Mouse (Mus musculus) retina, postnatal 7 days (tissue): ENCODE measurements around the gene Ctsf.
"Not testable (repeated sequence)": the region's sequence is repeated elsewhere in the genome, so short reads cannot be mapped to it uniquely, and the experiment has no call there.

Experiments
- DNase-seq: peaks from one replicate; pipeline ENCODE4 v3.0.0-alpha.2; 2012; ENCODE audit warnings: low read depth, low spot score

Gene Ctsf

GRCm38 (mm10) chr19:4854552-4855469 is at the start of gene Ctsf:
Ctsf (plus strand) TSS chr19:4855130.
- peak; percentile 91 for DNase-seq

GRCm38 (mm10) chr19:4810309-4810708 is 44.6 kb upstream of the Ctsf start:
- DNase-seq: no peak

- no peak for DNase-seq
Measured at GRCm38 (mm10) chr19:4810746-4811062, 44.2 kb upstream of the Ctsf start.

DNA sequence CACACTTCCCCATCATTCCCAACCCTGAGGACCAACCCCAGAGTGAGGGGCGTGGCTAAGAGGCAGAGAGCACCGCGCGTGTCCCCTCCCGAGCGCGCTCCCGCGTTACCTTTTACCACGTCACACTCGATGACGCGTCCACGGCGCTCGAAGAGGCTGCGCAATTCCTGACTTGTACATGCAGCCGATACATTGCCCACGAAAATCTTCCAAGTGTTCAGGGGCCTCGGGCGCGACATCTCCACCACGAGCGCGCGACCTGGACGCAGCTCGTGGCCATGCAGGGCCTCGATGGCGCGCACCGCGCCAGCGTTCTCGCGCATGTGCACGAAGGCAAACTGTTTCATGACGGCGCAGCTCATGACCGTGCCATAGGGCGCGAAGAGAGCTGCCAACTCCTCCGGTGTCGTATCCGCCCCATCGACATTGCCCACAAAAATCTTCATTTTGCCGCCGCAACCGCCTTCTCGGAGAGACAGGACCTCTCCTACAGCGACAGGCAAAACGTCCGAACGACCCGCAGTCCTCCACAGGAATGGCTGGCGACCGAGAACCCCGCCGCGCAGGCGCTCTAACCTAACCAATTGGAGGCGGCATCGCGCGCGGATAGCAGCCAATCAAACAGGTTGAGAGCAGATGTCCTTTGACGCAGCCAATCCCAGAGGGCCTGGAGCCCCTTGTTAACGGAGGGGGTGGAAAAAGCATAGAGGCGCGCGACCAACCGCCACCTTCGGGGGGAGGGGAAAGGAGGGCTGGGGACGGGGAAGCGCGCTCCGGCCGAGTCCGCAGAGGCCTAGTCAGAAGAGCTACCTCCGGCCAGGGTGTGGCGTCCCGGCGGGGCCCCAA is 43.6 kb upstream of the Ctsf start, which contains the start of the genes Gm21992 and Rbm14:
TSS of gene Gm21992 (minus strand) at position 550 of the 846 bp plus-strand sequence.
TSS of gene Rbm14 (minus strand) at position 572 of the 846 bp plus-strand sequence.
- peak; percentile 97 for DNase-seq

DNA sequence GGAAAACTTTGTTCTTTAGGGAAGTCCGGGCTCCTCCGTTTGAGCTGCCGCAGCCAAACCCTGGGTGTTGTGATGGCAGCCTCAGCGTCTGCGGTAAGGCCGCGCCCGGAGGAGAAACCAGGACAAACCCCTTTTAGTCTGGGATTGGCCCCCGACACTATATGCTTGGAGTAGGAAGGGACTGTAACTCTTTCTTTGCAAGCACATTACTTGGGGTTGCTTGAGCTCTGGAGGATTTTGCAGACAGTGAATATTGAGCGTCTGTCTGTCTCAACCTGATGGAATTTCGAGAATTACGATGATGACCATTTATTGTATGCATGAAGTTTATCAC is 43.1 kb upstream of the Ctsf start:
- no peak for DNase-seq

DNA sequence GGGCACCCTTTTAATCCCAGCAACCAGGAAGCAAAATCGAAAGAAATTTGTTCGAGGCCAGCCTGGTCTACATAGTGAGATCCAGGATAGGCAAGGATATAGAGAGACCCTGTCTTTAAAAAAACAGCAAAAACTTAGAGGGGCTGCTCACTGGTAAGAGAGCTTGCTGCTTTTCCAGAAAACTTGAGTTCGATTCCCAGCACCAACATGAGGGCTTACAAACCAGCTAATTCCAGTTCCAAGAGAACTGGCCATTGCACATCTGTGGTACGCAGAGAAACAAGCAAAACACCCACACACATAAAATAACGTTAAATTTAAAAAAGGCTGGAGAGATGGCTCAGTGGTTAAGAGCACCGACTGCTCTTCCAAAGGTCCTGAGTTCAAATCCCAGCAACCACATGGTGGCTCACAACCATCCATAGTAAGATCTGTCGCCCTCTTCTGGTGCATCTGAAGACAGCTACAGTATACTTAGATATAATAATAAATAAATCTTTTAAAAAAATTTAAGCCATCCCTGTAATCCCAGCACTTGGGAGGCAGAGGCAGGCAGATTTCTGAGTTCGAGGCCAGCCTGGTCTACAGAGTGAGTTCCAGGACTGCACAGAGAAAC is 42.5 kb upstream of the Ctsf start:
- DNase-seq: not testable (repeated sequence)

DNA sequence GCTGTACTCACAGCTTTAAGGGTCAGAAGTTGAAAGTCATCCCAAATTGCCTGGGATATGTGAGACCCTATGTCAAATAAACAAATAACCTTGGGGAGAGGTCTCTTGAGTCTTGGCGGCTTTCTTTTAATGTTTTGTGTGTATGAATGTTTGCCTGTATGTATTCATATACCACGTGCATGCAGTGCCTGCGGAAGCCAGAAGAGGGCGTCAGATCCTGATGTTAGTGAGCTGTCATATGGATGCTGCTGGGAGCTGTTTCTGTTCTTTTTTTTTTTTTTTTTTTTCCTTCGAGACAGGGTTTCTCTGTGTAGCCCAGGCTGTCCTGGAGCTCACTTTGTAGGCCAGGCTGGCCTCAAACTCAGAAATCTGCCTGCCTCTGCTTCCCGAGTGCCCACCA is 41.9 kb upstream of the Ctsf start:
- DNase-seq: no peak

DNA sequence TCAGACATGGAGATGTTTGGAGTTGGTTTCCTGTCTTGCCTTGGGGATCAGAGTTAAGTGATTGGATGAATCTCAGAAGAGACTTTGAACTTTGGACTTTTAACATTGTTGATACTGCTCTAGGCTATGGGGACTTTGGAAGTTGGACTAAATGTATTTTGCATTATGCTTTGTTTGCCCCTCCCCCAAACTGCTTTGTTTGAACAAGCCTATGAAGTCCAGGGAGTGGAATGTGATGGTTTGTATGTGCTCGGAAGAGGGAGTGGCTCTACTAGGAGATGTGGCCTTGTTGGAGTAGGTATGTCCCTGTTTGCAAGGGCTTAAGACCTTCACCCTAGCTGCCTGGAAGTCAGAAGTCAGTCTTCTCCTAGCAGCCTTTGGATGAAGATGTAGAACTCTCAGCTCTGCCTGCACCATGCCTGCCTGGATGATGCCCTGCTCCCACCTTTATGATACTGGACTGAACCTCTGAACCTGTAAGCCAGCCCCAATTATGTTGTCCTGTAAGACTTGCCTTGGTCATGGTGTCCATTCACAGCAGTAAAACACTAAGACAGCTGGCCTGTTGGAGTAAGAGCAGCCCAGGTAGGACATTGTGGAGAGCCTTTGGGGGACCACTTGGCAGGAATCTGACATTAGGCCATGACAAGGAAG is 37.6 kb upstream of the Ctsf start:
- DNase-seq: no peak

GRCm38 (mm10) chr19:4820678-4821303 is 34.1 kb upstream of the Ctsf start:
- DNase-seq: no peak

- DNase-seq: no peak
Measured at GRCm38 (mm10) chr19:4828444-4829114, 26.4 kb upstream of the Ctsf start.

- no peak for DNase-seq
Measured at GRCm38 (mm10) chr19:4829156-4829555, 25.8 kb upstream of the Ctsf start.

DNA sequence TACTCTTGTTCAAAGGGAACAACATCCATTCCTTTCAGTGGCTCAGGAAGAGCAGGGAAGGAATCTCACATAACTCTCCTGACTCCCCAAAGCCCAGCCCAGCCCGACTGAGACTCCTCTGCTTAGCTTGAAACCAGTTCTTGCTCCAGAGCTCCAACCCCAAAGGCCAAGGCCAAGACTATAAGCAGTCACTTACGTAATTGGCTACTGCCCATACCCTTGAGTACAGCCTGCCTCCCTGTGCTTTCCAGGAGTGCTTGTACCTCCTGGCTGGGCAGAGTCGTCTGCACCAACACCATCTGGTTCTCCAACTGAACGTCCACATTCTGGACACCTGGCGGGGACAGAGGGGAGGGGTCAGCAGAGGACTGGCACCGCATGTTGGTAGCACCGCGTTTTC is 21.0 kb upstream of the Ctsf start:
- DNase-seq: no peak

DNA sequence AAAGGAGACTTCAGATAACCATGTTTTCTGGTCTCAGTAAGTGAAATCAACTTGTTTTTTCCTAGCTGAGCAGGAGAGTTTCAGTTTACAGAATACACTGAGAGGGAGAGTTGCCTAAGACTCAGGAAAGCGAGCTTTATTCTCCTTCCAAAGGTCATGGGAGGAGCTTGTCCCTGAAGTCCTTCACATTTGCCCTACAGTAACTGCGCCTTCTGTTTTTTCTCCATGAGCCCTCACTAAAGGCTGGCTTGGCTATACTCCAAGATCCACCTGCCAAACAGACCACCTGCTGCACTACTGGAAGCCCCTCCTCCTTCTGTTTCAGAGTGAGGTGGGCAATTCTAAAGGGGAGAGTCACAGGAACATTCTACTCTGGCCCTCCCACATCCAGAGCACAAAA is 18.8 kb upstream of the Ctsf start:
- no peak for DNase-seq

- DNase-seq: no peak
Measured at GRCm38 (mm10) chr19:4837049-4837448, 17.9 kb upstream of the Ctsf start.

- no peak for DNase-seq
Measured at GRCm38 (mm10) chr19:4838526-4839140, 16.3 kb upstream of the Ctsf start.

DNA sequence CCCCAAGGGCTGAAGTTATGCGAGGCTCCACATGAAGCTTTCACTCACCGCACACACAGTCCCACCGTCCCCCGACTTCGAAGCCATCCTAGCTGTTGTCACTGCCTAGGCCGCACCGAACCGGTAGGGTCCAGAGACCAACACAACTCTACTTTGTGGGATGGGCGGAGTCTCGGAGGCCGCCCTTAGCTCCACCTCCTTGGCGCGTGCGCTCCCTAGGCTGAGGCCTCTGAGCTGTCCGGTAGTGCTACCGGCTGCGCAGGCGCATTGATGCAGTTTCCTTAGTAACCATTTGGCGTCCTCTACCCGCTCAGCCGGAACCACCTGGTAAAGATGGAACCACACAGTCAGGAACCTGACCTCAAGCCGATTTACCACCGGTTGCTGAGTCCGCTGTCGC is 15.8 kb upstream of the Ctsf start, which contains the start of the genes Ccs and Ccdc87:
TSS of gene Ccs (minus strand) at position 184 of the 400 bp plus-strand sequence.
TSS of gene Ccdc87 (plus strand) at position 218 of the 400 bp plus-strand sequence.
- peak; percentile 91 for DNase-seq

GRCm38 (mm10) chr19:4840848-4841247 is 14.1 kb upstream of the Ctsf start:
- no peak for DNase-seq

DNA sequence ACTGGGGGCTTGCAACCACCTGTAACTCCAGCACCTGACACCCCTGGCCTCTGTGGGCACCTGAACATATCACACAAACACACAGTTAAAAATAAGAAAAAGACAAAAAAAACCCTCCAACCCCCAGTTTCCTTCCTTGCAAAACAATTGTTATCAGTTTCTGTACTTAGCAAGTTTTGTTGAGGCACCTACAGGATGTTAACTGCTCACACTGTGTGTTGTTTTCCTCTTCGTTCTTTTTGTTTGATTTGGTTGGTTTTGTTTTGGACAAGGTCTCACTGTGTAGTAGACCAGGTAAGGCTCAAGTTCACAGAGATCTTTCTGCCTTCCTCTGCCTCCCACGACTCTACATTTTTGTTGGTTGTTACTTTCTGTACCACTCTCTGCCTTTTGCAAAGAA is 12.3 kb upstream of the Ctsf start:
- no peak for DNase-seq

DNA sequence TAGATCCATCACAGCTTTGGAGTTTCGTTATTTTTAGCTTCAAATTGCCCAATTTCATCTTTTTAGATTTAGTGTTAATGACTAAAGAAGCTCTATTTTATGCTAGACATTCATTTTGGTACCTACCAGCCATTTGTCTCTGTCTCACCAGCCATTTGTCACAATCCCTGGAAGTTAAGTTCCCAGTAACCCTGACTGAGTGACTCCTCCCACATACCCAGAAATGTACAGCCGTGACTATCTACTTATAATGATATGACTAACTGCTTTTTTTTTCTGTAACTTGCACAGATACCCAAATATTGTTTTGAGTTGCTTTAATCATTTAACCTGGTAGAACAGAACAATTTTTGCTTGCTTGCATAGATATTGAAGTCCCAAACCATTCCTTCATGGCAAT is 9.1 kb upstream of the Ctsf start:
- no peak for DNase-seq

GRCm38 (mm10) chr19:4847490-4847889 is 7.4 kb upstream of the Ctsf start:
- no peak for DNase-seq
